Mouse (Mus musculus) adipocyte (in vitro differentiated cells): Measurements from ENCODE around the gene Ddit4.
A peak's percentile ranks its signal among the peaks of the same experiment; 100 is the strongest.

Experiments
- DNase-seq: peaks from one replicate; pipeline ENCODE4 v3.0.0-alpha.2; 2016; ENCODE audit warnings: low spot score

The Ddit4 gene

GRCm38 (mm10) chr10:59916649-59917048, 35.0 kb downstream of the Ddit4 start:
- DNase-seq: no peak

GRCm38 (mm10) chr10:59916159-59916558, 35.5 kb downstream of the Ddit4 start:
- peak; percentile 99 for DNase-seq

GRCm38 (mm10) chr10:59915196-59915962, 36.3 kb downstream of the Ddit4 start:
- DNase-seq: peak; percentile 71

DNA sequence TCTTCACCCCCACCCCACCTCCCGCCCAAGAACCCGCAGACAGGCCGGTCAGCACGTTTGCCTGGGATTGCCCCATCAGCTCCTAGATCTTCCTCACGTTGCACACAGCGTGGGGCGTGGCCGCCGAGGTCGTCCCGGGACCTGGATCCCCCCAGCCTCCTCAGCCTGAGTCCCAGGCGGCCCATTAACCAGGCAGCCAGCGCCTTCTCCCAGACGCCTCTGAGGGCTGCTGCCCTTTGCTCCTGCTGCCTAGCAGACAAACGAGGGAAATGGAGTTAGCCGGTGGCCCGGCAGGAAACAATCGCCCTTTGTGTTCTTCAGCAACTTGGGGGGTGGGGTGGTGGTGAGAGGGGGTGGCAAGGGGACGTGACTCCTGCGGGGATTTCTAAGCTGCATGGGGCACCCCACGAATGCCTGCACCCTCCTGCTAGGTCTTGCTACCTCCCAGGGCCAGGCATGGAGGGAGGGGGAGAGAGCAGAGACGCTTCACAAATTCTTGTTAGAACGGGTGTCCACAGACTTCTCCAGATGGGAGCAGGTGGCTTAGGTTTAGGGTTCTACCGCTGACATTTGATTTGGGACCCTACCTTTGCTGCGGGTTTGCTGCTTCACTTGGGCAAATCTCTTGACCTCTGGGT, 40.0 kb downstream of the Ddit4 start:
- DNase-seq: no peak

- no peak for DNase-seq
Observed at GRCm38 (mm10) chr10:59911091-59911490, 40.5 kb downstream of the Ddit4 start.

GRCm38 (mm10) chr10:59909357-59909847, 42.2 kb downstream of the Ddit4 start:
- peak; percentile 55 for DNase-seq

- DNase-seq: no peak
Observed at GRCm38 (mm10) chr10:59908776-59909315, 42.8 kb downstream of the Ddit4 start.

DNA sequence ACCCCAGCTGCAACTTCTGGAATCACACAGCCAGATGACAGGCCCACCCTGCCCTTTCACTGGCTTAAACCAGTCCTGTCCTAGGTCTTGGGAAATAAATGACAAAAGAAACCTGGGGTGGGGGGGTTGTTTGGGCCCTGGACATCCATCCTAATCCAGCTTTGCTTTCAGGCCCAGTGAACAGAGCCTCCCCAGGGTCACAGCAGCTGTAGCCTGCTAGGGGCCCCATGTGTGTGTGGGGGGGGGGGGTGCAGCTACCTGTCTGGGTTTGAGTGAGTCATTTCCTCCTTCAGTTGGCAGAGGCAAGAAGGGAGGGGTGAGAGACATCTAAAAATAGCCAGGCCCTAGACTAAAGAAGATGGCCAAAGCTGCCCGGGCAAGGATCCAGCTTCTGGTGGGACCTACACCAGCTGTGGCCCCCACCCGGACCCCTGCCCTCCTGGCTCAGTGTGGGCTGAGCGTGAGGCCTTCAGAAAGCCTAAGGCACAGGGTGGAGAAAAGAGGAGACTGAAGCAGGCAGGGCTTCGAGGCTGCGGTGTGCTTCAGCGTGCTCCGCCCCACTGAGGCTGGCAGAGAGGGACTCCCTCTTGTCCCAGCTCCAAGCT, 43.8 kb downstream of the Ddit4 start:
- peak; percentile 54 for DNase-seq

GRCm38 (mm10) chr10:59907080-59907609, 44.5 kb downstream of the Ddit4 start:
- no peak for DNase-seq

DNA sequence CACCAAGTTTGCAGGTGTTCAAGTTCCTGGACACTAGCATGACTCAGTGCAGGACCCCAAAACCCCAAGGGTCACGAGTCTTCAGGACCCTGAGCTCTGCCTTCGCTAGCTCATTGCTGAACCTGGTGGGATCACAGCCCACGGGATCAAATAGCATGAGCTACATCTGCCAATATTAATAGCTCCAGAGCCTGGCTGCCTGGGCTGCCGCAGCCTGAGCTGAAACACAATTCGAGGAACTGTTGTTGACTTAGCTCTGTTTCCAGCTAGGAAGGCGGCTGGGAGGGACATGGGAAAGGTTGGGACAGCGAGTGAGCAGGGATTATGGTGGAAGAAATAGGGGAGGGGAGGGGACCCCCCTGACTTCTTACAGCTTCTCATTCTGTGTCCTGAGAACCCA, 48.5 kb downstream of the Ddit4 start:
- no peak for DNase-seq

DNA sequence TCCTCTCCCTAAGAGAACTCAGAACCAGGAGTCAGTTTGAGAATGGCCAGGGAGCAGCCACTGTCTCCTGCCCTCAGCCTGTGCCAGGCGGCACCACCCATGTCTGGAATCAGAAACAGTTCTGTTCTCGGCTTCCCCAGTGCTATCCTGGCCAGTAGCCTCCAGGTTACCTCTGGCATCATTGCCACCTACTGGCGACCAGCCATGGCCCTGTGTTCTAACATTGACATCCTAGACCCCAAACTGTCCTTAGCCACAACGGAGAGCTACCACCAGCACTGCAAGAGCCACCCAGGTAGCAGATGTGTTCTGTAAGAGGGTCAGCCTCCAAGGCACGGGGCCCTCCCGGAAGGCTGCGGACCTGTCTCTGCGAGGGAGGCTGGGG, 49.0 kb downstream of the Ddit4 start:
- DNase-seq: no peak

DNA sequence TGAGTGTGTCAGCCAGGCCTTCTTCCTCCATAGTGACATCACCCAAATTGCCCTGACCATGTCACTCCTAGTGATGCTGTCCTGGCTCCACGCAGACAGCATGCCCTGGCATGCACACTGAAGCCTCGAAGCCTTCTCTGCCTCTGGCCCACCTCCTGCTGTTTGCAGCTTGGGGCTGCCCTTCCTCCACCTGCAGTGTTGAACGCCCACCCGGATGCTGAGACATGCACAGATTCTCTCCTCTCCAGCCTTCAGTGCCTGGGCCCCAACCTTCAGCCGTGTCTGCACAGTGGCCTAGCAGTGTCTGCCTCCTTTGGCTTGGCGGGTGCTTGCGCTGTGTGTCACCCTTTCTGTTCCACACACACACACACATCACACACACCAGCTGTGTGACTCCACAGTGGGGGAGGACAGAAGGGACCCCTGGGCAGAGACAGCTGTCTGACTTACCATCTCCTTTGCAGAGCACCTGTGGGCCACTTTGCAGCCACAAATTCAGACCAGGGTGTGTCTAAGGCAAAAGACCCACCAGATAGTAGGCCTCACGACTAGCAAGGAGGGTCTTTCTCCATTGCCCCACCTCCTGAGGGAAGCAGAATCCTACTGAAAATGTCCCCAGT, 49.5 kb downstream of the Ddit4 start:
- no peak for DNase-seq

DNA sequence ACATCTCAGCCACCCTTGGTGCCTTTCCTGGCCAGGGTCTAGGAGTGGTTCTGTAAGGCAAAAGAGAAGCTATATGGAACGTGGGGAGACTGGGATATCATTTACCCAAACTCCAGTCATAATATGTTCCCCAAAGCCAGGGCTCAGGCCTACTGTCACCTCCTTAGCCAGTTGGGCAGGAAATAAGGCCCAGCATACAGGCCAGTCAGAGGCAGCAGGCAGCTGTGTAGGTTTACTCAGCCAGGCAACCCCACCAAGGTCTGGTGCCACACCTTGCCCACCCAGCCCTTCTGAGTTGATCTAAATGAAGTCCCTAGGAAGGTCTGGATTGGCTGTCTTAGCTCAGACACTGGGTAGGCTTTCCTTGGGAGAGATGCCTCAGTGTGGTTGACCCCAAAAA, 50.2 kb downstream of the Ddit4 start:
- no peak for DNase-seq

DNA sequence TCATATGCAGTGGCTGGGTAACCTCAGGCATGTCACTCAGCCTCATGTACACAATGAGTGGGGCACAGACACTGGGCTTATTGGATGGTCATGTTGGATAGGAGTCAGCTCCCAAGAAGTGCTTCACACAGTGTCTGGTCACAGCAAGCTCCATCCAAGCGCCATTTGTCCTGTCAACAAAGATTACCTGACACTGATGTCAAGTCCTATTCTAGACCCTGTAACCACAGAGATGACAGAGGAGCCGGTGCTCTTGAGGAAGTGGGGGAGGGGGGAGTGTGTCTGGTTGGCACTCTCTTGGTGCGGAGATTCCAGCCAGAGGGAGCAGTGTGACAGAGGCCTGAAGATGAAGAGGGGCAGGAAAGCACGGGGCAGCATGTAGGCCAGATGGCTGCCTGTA, 50.7 kb downstream of the Ddit4 start:
- DNase-seq: no peak

GRCm38 (mm10) chr10:59900174-59900435, 51.5 kb downstream of the Ddit4 start:
- no peak for DNase-seq
